Mouse (Mus musculus): ENCODE measurements around the gene Bmp7. TPM values are rescaled to one million over a fixed set of nuclear protein-coding genes. Genes with fewer than 3 reads are reported as not detected.

Gene Bmp7
- polyA plus RNA-seq (2012; rRNA removed) = 1.6 and 1.9 TPM in 2 replicates

DNA sequence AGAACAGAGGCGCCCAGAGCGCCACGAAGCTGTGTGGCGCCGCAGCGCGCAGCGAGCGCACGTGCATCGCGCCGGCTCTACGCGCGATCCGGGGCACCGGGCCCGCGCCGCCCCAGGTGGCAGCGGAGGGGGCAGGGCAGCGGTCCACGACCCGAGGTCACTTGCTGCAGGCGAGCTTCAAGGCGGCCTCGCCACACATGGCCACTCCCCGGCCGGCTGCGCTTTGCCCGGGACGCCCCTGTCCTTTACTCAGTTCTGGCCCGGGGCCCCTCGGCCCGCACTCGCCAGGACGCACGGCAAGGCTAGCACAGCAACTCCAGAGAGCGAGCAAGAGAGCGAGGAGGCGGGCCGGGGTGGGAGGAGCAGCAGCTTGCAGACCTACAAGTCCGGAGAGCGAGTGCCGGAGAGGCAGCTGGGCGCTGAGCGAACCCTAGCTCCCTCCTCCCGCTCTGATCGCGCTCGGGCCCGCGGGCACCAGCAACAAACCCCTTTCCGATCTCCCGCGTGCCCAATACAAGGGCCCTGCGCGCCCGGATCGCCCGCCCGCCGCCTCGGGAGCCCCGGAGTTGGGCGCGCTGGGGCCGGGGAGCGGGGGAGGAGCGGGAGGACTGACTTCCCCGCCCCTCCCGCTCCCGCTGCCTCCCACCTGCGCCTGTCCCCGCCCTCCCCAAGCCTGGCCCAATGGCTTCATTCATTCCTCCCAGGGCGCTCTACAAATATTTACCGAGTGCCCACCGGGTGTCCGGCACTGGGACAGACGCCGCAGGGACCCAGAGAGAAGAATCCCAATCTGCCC, at the start of gene Bmp7:
Gene Bmp7, minus strand, starts transcription at position 319 of the 796 bp plus-strand sequence.
- peaks cover 8% of the 10 kb centered on the region; the same call in 1 of the 2 replicates for H3K4me1 ChIP-seq (ENCODE audit: control insufficient read depth, insufficient read depth, insufficient read length)
- no peak within 1 kb of the TSS; the same call in 1 of the 2 replicates for H3K27ac ChIP-seq (ENCODE audit: insufficient read depth, low read length)
- WGBS = under 1% methylated on average over 79 of the region's 82 CpGs
- peak within 1 kb of the TSS; percentile 46 for H3K4me3 ChIP-seq (ENCODE audit: extremely low read depth, insufficient read depth, insufficient read length)
- H3K36me3 ChIP-seq (ENCODE audit: control insufficient read depth, insufficient read depth, low read length) = no peaks in the 10 kb centered on the region
- peaks cover 12% of the 10 kb centered on the region; the same call in 1 of the 2 replicates for H3K27me3 ChIP-seq (ENCODE audit: control insufficient read depth, insufficient read depth, low read length)
- DNase-seq (ENCODE audit: low read depth in 1 of 2, low spot score in 2 of 2) = peak in 1 of 2 experiments; percentile 8
- TF ChIP-seq CTCF (IDR thresholded peaks at IDR 0.05; ENCODE audit: extremely low read depth, insufficient read depth, insufficient read length, insufficient replicate concordance) (no peak), POLR2A (IDR thresholded peaks at IDR 0.05; ENCODE audit: low read depth, low read length) (no peak)

GRCm38 (mm10) chr2:172982776-172983561, 42.8 kb upstream of the Bmp7 start:
- Histone ChIP-seq H3K36me3 (ENCODE audit: control insufficient read depth, insufficient read depth, low read length) (no peaks in the 10 kb centered on the region), H3K4me1 (ENCODE audit: control insufficient read depth, insufficient read depth, insufficient read length) (peaks cover 2% of the 10 kb centered on the region; the same call in 1 of the 2 replicates), H3K4me3 (ENCODE audit: extremely low read depth, insufficient read depth, insufficient read length) (no peak overlapping the region), H3K27me3 (ENCODE audit: control insufficient read depth, insufficient read depth, low read length) (no peaks in the 10 kb centered on the region), H3K27ac (ENCODE audit: insufficient read depth, low read length) (no peak overlapping the region)
- DNase-seq (ENCODE audit: low read depth in 1 of 2, low spot score in 2 of 2) = no peak
- WGBS = 86% methylated on average over 9 of the region's 9 CpGs
- TF ChIP-seq CTCF (IDR thresholded peaks at IDR 0.05; ENCODE audit: extremely low read depth, insufficient read depth, insufficient read length, insufficient replicate concordance) = no peak
- TF ChIP-seq POLR2A (IDR thresholded peaks at IDR 0.05; ENCODE audit: low read depth, low read length) = no peak

DNA sequence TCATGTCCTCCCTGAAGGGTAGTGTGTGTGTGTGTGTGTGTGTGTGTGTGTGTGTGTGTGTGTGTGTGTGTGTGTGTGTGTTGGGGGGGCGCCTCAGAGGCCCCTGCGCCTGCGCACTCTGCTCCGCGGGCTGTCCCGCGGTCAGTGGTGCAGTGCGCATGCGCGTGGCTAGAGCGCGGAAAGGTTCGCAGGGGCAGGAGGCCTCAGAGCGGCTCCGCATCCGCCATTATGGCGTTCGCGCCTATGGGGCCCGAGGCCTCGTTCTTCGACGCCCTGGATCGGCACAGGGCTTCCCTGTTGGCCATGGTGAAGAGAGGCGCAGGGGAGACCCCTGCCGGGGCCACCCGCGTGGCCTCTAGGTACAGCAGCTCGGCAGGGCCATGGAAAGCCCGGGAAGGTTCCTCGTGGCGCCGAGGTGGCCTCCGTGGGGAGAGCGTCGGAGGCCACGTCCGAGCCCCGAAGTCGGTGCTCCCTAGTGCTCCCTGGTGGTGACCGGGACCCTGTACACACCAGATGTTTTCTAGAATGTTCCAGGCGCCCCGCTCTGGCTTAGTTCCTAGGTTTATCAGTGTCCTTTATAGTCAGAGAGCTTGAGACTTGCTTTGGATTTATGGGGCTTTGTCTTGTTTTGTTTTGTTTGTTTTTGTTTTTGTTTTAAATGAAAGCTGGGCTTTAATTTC, 39.7 kb upstream of the Bmp7 start:
- no peak for DNase-seq (ENCODE audit: low read depth in 1 of 2, low spot score in 2 of 2)
- TF ChIP-seq CTCF (IDR thresholded peaks at IDR 0.05; ENCODE audit: extremely low read depth, insufficient read depth, insufficient read length, insufficient replicate concordance) (no peak), POLR2A (IDR thresholded peaks at IDR 0.05; ENCODE audit: low read depth, low read length) (no peak)
- H3K4me3 ChIP-seq (ENCODE audit: extremely low read depth, insufficient read depth, insufficient read length) = no peak overlapping the region
- 95% methylated on average over 43 of the region's 43 CpGs for WGBS
- H3K27ac ChIP-seq (ENCODE audit: insufficient read depth, low read length) = no peak overlapping the region
- no peaks in the 10 kb centered on the region for H3K27me3 ChIP-seq (ENCODE audit: control insufficient read depth, insufficient read depth, low read length)
- H3K4me1 ChIP-seq (ENCODE audit: control insufficient read depth, insufficient read depth, insufficient read length) = peaks cover 5% of the 10 kb centered on the region
- H3K36me3 ChIP-seq (ENCODE audit: control insufficient read depth, insufficient read depth, low read length) = no peaks in the 10 kb centered on the region

- 41% methylated on average over 4 of the region's 4 CpGs for WGBS
- Histone ChIP-seq H3K36me3 (ENCODE audit: control insufficient read depth, insufficient read depth, low read length) (no peaks in the 10 kb centered on the region), H3K4me3 (ENCODE audit: extremely low read depth, insufficient read depth, insufficient read length) (peak overlapping the region; percentile 56; the same call in 1 of the 2 replicates), H3K4me1 (ENCODE audit: control insufficient read depth, insufficient read depth, insufficient read length) (peaks cover 5% of the 10 kb centered on the region), H3K27ac (ENCODE audit: insufficient read depth, low read length) (peak overlapping the region; percentile 73), H3K27me3 (ENCODE audit: control insufficient read depth, insufficient read depth, low read length) (no peaks in the 10 kb centered on the region)
- TF ChIP-seq CTCF (IDR thresholded peaks at IDR 0.05; ENCODE audit: extremely low read depth, insufficient read depth, insufficient read length, insufficient replicate concordance) = no peak
- TF ChIP-seq POLR2A (IDR thresholded peaks at IDR 0.05; ENCODE audit: low read depth, low read length) = no peak
- no peak for DNase-seq (ENCODE audit: low read depth in 1 of 2, low spot score in 2 of 2)
Observed at GRCm38 (mm10) chr2:172978131-172978633, 38.1 kb upstream of the Bmp7 start.

DNA sequence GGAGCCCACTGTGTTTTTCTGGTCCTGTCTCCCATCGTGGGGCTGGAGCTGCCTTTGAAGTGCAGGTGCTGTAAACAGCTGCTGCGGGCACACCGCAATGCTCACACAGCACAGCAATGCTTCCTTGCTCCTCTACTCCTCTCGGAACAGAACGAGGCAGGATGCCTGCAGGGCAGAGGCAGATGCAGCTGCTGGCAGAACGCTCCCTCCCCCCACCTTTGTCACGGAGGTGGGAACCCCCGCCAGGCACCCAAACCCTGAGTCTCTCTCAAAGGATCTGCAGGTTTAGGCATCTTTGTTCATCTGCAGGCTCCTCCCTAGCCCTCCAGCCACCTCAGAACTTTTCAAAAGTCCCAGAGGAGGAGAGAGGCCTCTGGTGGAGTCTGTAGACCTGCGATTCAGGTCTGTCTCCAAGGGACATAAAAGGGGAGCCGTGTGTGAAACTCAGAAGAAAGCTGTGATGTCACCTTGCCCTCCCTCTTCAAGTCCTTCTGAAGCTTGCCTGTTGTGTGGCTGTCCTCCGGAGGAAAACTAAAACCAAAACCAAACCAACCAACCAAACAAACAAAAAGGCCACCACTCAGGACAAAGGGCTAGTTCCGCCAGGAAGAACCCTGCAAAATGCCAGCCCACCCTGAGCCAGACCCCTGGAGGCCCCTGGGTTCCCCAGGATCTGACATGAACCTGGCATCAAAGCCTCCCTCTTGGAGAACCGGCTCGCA, 37.4 kb upstream of the Bmp7 start, which contains the start of gene Spo11:
Gene Spo11, plus strand, starts transcription at position 292 of the 722 bp plus-strand sequence.
- 12% methylated on average over 14 of the region's 14 CpGs for WGBS
- Histone ChIP-seq H3K4me1 (ENCODE audit: control insufficient read depth, insufficient read depth, insufficient read length) (peaks cover 5% of the 10 kb centered on the region), H3K27ac (ENCODE audit: insufficient read depth, low read length) (peak within 1 kb of the TSS; percentile 73), H3K27me3 (ENCODE audit: control insufficient read depth, insufficient read depth, low read length) (no peaks in the 10 kb centered on the region), H3K4me3 (ENCODE audit: extremely low read depth, insufficient read depth, insufficient read length) (peak within 1 kb of the TSS; percentile 56), H3K36me3 (ENCODE audit: control insufficient read depth, insufficient read depth, low read length) (no peaks in the 10 kb centered on the region)
- no peak for TF ChIP-seq CTCF (IDR thresholded peaks at IDR 0.05; ENCODE audit: extremely low read depth, insufficient read depth, insufficient read length, insufficient replicate concordance)
- no peak; the same call in 1 of the 2 replicates for TF ChIP-seq POLR2A (IDR thresholded peaks at IDR 0.05; ENCODE audit: low read depth, low read length)
- DNase-seq (ENCODE audit: low read depth in 1 of 2, low spot score in 2 of 2) = peak; percentile 28 to 43
